10 mouse cellular contexts compared by ENCODE assay signal in the genomic region with DNA sequence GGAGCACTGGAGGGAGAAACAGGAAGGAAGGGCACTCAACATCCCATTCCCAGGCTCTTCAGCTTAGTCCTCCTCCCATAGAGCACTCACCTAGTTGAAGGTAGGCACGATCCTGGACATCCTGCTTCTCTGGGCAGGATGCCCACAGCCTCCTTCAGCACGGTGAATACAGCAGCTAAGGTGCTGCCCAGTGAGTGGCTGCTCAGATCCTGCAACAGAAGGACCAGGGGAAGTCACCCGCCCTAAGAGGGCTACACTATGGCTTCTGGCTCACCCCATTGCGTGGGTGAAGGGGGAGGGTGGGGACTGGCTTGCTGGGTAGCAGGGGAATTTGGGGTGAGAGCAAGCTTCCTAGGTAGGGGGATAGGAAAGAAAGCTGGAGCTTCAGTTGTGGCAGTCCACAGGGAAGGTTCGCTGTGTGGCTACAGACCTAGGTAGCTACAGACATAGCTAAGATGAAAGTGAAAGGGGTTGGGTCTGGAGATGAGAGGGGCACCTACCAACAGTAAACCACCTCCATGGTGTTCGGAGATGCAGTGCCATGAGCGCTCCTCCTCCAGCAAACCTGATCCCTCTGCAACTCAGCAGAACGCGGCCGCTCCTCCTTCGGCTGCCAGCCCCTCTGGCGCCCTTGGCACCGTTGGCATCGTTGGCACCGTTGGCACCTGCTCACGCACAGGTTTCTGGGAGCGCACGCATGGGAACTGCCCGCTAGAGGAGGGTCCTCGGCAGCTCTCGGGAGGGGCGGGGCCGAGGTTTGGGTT. TPM values are rescaled to one million over a fixed set of nuclear protein-coding genes. Genes with fewer than 3 reads are reported as not detected.
DNase-seq lines count a peak whose midpoint lies in the region; ATAC-seq and TF ChIP-seq lines count a peak whose summit lies in the region.
"Had no signal": no experiment of that assay in that cellular context is flagged by ENCODE, and none has a peak within 500 bp of the region (broad histone marks: within the 10 kb centered on the region; RNA-seq: fewer than 3 reads in every experiment).

No protein-coding gene starts in this region.

- H3K4me3 ChIP-seq in forebrain, embryonic 14.5 days (ENCODE audit: low read depth, low read length) = no peak overlapping the region
- no peak overlapping the region for H3K4me3 ChIP-seq in forebrain, embryonic 10.5 days
- no peak overlapping the region for H3K4me3 ChIP-seq in midbrain, embryonic 16.5 days (ENCODE audit: low read depth, low read length)
- H3K4me3 ChIP-seq in midbrain, embryonic 13.5 days (replicated peaks) = no peak overlapping the region
- peak overlapping the region; percentile 46 for H3K4me3 ChIP-seq in gastrocnemius, adult 2 months
- H3K4me3 ChIP-seq in myocyte = no peak overlapping the region
- H3K4me3 ChIP-seq: limb, embryonic 13.5 days had no signal

- H3ac ChIP-seq in myocyte (ENCODE audit: control insufficient read depth, insufficient read length) = no peak overlapping the region

- no peaks in the 10 kb centered on the region for H3K9me3 ChIP-seq in forebrain, embryonic 14.5 days (replicated peaks; ENCODE audit: control insufficient read depth, low read length)
- no peaks in the 10 kb centered on the region for H3K9me3 ChIP-seq in forebrain, embryonic 10.5 days
- H3K9me3 ChIP-seq in midbrain, embryonic 16.5 days (replicated peaks; ENCODE audit: control insufficient read depth, low read length, poor library complexity, severe bottlenecking) = no peaks in the 10 kb centered on the region
- H3K9me3 ChIP-seq in midbrain, embryonic 13.5 days = no peaks in the 10 kb centered on the region
- H3K9me3 ChIP-seq: limb, embryonic 13.5 days had no signal

- no peak for TF ChIP-seq POLR2A in myocyte (IDR thresholded peaks at IDR 0.05; ENCODE audit: insufficient read length, low read depth)

- H3K79me2 ChIP-seq in myocyte (ENCODE audit: control insufficient read depth, insufficient read depth) = no peaks in the 10 kb centered on the region

- ATAC-seq in forebrain, embryonic 14.5 days = peak; percentile 48; the same call in 1 of the 2 replicates
- peak; percentile 32; the same call in 1 of the 2 replicates for ATAC-seq in midbrain, embryonic 16.5 days
- ATAC-seq in midbrain, embryonic 13.5 days = no peak

- no peaks in the 10 kb centered on the region for H3K36me3 ChIP-seq in forebrain, embryonic 14.5 days (ENCODE audit: control insufficient read depth, insufficient read depth, low read length)
- no peaks in the 10 kb centered on the region for H3K36me3 ChIP-seq in forebrain, embryonic 10.5 days (replicated peaks)
- no peaks in the 10 kb centered on the region for H3K36me3 ChIP-seq in midbrain, embryonic 16.5 days (ENCODE audit: control insufficient read depth, insufficient read depth, low read length)
- no peaks in the 10 kb centered on the region for H3K36me3 ChIP-seq in midbrain, embryonic 13.5 days
- H3K36me3 ChIP-seq in myocyte (ENCODE audit: control insufficient read depth, insufficient read depth) = no peaks in the 10 kb centered on the region
- H3K36me3 ChIP-seq: limb, embryonic 13.5 days had no signal

- H3K27ac ChIP-seq in forebrain, embryonic 14.5 days (ENCODE audit: low read depth, low read length) = no peak overlapping the region
- no peak overlapping the region for H3K27ac ChIP-seq in forebrain, embryonic 10.5 days
- no peak overlapping the region for H3K27ac ChIP-seq in midbrain, embryonic 16.5 days (ENCODE audit: low read length)
- H3K27ac ChIP-seq in midbrain, embryonic 13.5 days = no peak overlapping the region
- H3K27ac ChIP-seq in gastrocnemius, adult 2 months = peak overlapping the region; percentile 70
- H3K27ac ChIP-seq: limb, embryonic 13.5 days had no signal

- 55% methylated on average over 23 of the region's 23 CpGs for WGBS in forebrain, embryonic 14.5 days
- 61% methylated on average over 23 of the region's 23 CpGs for WGBS in forebrain, embryonic 10.5 days
- 61% methylated on average over 23 of the region's 23 CpGs for WGBS in midbrain, embryonic 16.5 days
- WGBS in midbrain, embryonic 13.5 days = 66% methylated on average over 23 of the region's 23 CpGs

- DNase-seq in forebrain, embryonic 14.5 days (ENCODE audit: low spot score) = peak; percentile 34
- no peak for DNase-seq in forebrain, embryonic 10.5 days (ENCODE audit: extremely low spot score, low spot score)
- peak; percentile 91 for DNase-seq in gastrocnemius, adult 2 months
- DNase-seq in left cerebral cortex, adult 11 months (ENCODE audit: low spot score) = no peak
- no peak for DNase-seq in right cerebral cortex, adult 18-20 months
- DNase-seq: heart, postnatal 36 days had no signal

- no peaks in the 10 kb centered on the region for H3K27me3 ChIP-seq in forebrain, embryonic 14.5 days (replicated peaks; ENCODE audit: control insufficient read depth, insufficient read depth, low read length)
- peaks cover 13% of the 10 kb centered on the region for H3K27me3 ChIP-seq in forebrain, embryonic 10.5 days (ENCODE audit: poor library complexity, severe bottlenecking)
- no peaks in the 10 kb centered on the region for H3K27me3 ChIP-seq in midbrain, embryonic 16.5 days (ENCODE audit: control insufficient read depth, insufficient read depth, low read depth, low read length)
- H3K27me3 ChIP-seq in midbrain, embryonic 13.5 days = peaks cover 13% of the 10 kb centered on the region
- H3K27me3 ChIP-seq in myocyte (ENCODE audit: control insufficient read depth, insufficient read depth, insufficient read length) = no peaks in the 10 kb centered on the region

- intact Hi-C loops in gastrocnemius, adult 2 months (cut with DNase I) = no loop called here

- no peak overlapping the region for H3K4me2 ChIP-seq in forebrain, embryonic 14.5 days (ENCODE audit: low read length)
- H3K4me2 ChIP-seq in midbrain, embryonic 16.5 days (ENCODE audit: low read length) = no peak overlapping the region
- H3K4me2 ChIP-seq in midbrain, embryonic 13.5 days (replicated peaks) = no peak overlapping the region
- H3K4me2 ChIP-seq in myocyte (ENCODE audit: low read depth) = peak overlapping the region; percentile 24
- H3K4me2 ChIP-seq: limb, embryonic 13.5 days had no signal

- no peak overlapping the region for H3K9ac ChIP-seq in forebrain, embryonic 14.5 days (ENCODE audit: low read length)
- no peak overlapping the region for H3K9ac ChIP-seq in midbrain, embryonic 16.5 days (ENCODE audit: low read depth, low read length)
- H3K9ac ChIP-seq in midbrain, embryonic 13.5 days (replicated peaks) = no peak overlapping the region
- H3K9ac ChIP-seq: limb, embryonic 13.5 days had no signal

- no peak for TF ChIP-seq CTCF in gastrocnemius, adult 2 months (IDR thresholded peaks at IDR 0.05)

- H3K4me1 ChIP-seq in forebrain, embryonic 14.5 days (ENCODE audit: control insufficient read depth, insufficient read depth, low read length) = no peaks in the 10 kb centered on the region
- H3K4me1 ChIP-seq in forebrain, embryonic 10.5 days = no peaks in the 10 kb centered on the region; the same call in 1 of the 2 replicates
- no peaks in the 10 kb centered on the region for H3K4me1 ChIP-seq in midbrain, embryonic 16.5 days (ENCODE audit: control insufficient read depth, insufficient read depth, low read length)
- H3K4me1 ChIP-seq in midbrain, embryonic 13.5 days (replicated peaks) = peaks cover 5% of the 10 kb centered on the region
- H3K4me1 ChIP-seq: limb, embryonic 13.5 days had no signal

TF ChIP-seq in myocyte, 11 proteins besides CTCF, POLR2A, EP300 and RAD21 (continues in another document):
- no peak for TF ChIP-seq CEBPB (IDR thresholded peaks at IDR 0.05; ENCODE audit: insufficient read depth, poor library complexity, severe bottlenecking)

RNA-seq across cellular contexts. Expression of a gene that starts 7.0 kb away (rescaled TPM):
- 151 and 162 TPM in 2 replicates for polyA plus RNA-seq in forebrain, embryonic 14.5 days (2014; fragmentation: Nextera tagmentation; extraction: Ambion mirVana)
- polyA plus RNA-seq in forebrain, embryonic 10.5 days (2016; fragmentation: Nextera tagmentation; extraction: Ambion mirVana) = 168 and 176 TPM in 2 replicates
- 141 and 143 TPM in 2 replicates for polyA plus RNA-seq in midbrain, embryonic 16.5 days (2015; fragmentation: Nextera tagmentation; extraction: Ambion mirVana)
- 148 and 155 TPM in 2 replicates for polyA plus RNA-seq in midbrain, embryonic 13.5 days (2015; fragmentation: Nextera tagmentation; extraction: Ambion mirVana)
- 10 to 100 TPM; 38.3 to 44.6 TPM for total RNA-seq in gastrocnemius, adult 2 months (2021)
- 80.3 TPM for polyA plus RNA-seq in myocyte (2012; fragmentation: generic; extraction: Trizol)

RNA-seq across cellular contexts. Expression of a gene that starts 8.2 kb away (rescaled TPM):
- polyA plus RNA-seq in forebrain, embryonic 14.5 days (2014; fragmentation: Nextera tagmentation; extraction: Ambion mirVana) = 217 and 240 TPM in 2 replicates
- 156 and 177 TPM in 2 replicates for polyA plus RNA-seq in forebrain, embryonic 10.5 days (2016; fragmentation: Nextera tagmentation; extraction: Ambion mirVana)
- 153 and 173 TPM in 2 replicates for polyA plus RNA-seq in midbrain, embryonic 16.5 days (2015; fragmentation: Nextera tagmentation; extraction: Ambion mirVana)
- 316 and 357 TPM in 2 replicates for polyA plus RNA-seq in midbrain, embryonic 13.5 days (2015; fragmentation: Nextera tagmentation; extraction: Ambion mirVana)
- 1 to 10 TPM; 4.4 to 7.9 TPM for total RNA-seq in gastrocnemius, adult 2 months (2021)
- polyA plus RNA-seq in myocyte (2012; fragmentation: generic; extraction: Trizol) = 250 TPM

RNA-seq across cellular contexts. Expression of a gene that starts 39.4 kb away (rescaled TPM):
- 0.12 and 0.27 TPM in 2 replicates for polyA plus RNA-seq in forebrain, embryonic 14.5 days (2014; fragmentation: Nextera tagmentation; extraction: Ambion mirVana)
- 1.1 and 1.6 TPM in 2 replicates for polyA plus RNA-seq in forebrain, embryonic 10.5 days (2016; fragmentation: Nextera tagmentation; extraction: Ambion mirVana)
- polyA plus RNA-seq in midbrain, embryonic 16.5 days (2015; fragmentation: Nextera tagmentation; extraction: Ambion mirVana) = 0.18 and 0.25 TPM in 2 replicates
- polyA plus RNA-seq in midbrain, embryonic 13.5 days (2015; fragmentation: Nextera tagmentation; extraction: Ambion mirVana) = 0.24 and 0.55 TPM in 2 replicates
- total RNA-seq in gastrocnemius, adult 2 months (2021) = 1 to 10 TPM in 1 of 2 experiments, under 1 TPM in 1; 0.67 to 1.4 TPM
- polyA plus RNA-seq in myocyte (2012; fragmentation: generic; extraction: Trizol) = 13.1 TPM
- total RNA-seq: heart, postnatal 36 days had no signal

RNA-seq across cellular contexts. Expression of a gene that starts 53.5 kb away (rescaled TPM):
- polyA plus RNA-seq in forebrain, embryonic 14.5 days (2014; fragmentation: Nextera tagmentation; extraction: Ambion mirVana) = 2.6 and 4.5 TPM in 2 replicates
- polyA plus RNA-seq in forebrain, embryonic 10.5 days (2016; fragmentation: Nextera tagmentation; extraction: Ambion mirVana) = 1.3 and 1.6 TPM in 2 replicates
- 4.5 and 5.1 TPM in 2 replicates for polyA plus RNA-seq in midbrain, embryonic 16.5 days (2015; fragmentation: Nextera tagmentation; extraction: Ambion mirVana)
- 4.4 and 4.7 TPM in 2 replicates for polyA plus RNA-seq in midbrain, embryonic 13.5 days (2015; fragmentation: Nextera tagmentation; extraction: Ambion mirVana)
- 10 to 100 TPM in 1 of 2 experiments, 1 to 10 TPM in 1; 3.9 to 10.8 TPM for total RNA-seq in gastrocnemius, adult 2 months (2021)
- polyA plus RNA-seq in myocyte (2012; fragmentation: generic; extraction: Trizol) = 1.8 TPM

RNA-seq across cellular contexts. Expression of a gene that starts 54.8 kb away (rescaled TPM):
- polyA plus RNA-seq in forebrain, embryonic 14.5 days (2014; fragmentation: Nextera tagmentation; extraction: Ambion mirVana) = 0.05 and 0.06 TPM in 2 replicates
- polyA plus RNA-seq in forebrain, embryonic 10.5 days (2016; fragmentation: Nextera tagmentation; extraction: Ambion mirVana) = 0.11 and 0.14 TPM in 2 replicates
- polyA plus RNA-seq in midbrain, embryonic 16.5 days (2015; fragmentation: Nextera tagmentation; extraction: Ambion mirVana) = 0.11 and 0.13 TPM in 2 replicates
- 0.07 TPM in 1 of 2 replicates, not detected in the other for polyA plus RNA-seq in midbrain, embryonic 13.5 days (2015; fragmentation: Nextera tagmentation; extraction: Ambion mirVana)
- total RNA-seq in gastrocnemius, adult 2 months (2021) = 10 to 100 TPM; 49.9 to 89.8 TPM
- polyA plus RNA-seq in myocyte (2012; fragmentation: generic; extraction: Trizol) = 106 TPM

Comparison
In these comparisons a context has a peak if more than half of its experiments do, and no peak if none do; other contexts are left out.
1. DNase-seq: peak in forebrain, embryonic 14.5 days (single experiment) and gastrocnemius, adult 2 months (single experiment); none in forebrain, embryonic 10.5 days (single experiment), left cerebral cortex, adult 11 months (single experiment) and right cerebral cortex, adult 18-20 months (single experiment).